In the genomic region with DNA sequence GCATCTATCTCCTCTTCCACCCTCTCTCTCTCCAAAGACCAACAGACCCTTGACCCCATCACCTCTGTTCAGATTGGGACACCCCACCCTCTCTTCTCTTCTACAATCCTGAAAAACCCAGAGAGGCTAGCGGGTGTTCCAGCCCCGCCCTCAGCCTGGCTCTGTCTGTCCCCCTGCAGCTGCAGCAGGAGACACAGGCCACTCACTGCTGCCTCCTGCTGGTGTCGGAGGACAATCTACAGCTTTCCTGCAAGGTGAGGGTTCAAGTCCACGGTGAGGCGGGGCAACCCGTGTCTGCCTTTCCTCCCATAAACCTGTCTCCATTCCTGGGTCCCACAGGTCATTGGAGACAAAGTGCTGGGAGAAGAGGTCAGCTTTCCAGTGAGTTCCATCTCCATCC, we compare ENCODE assay signal across 10 mouse cellular contexts.
DNase-seq lines count a peak whose midpoint lies in the region; TF ChIP-seq lines count a peak whose summit lies in the region.
"Had no signal": no experiment of that assay in that cellular context is flagged by ENCODE, and none has a peak within 500 bp of the region (broad histone marks: within the 10 kb centered on the region; RNA-seq: fewer than 3 reads in every experiment).

No protein-coding gene starts in this region.

- no peak for TF ChIP-seq POLR2A in brain, embryonic 14.5 days (IDR thresholded peaks at IDR 0.05; ENCODE audit: borderline replicate concordance, extremely low read depth, insufficient read depth, insufficient read length, poor library complexity, severe bottlenecking)

- peak; percentile 71 for TF ChIP-seq CTCF in layer of hippocampus, adult 2 months (conservative IDR thresholded peaks at IDR 0.05)
- TF ChIP-seq CTCF in brain, embryonic 14.5 days (IDR thresholded peaks at IDR 0.05; ENCODE audit: borderline replicate concordance, extremely low read depth, insufficient read depth, insufficient read length) = peak; percentile 21; the same call in 1 of the 2 replicates

- no peak overlapping the region for H3K4me3 ChIP-seq in layer of hippocampus, adult 2 months
- H3K4me3 ChIP-seq: embryonic facial prominence, embryonic 10.5 days; liver, embryonic 13.5 days had no signal

- no peak overlapping the region for H3K27ac ChIP-seq in layer of hippocampus, adult 2 months
- H3K27ac ChIP-seq: embryonic facial prominence, embryonic 10.5 days; liver, embryonic 13.5 days had no signal

- peak; percentile 46 for DNase-seq in adrenal gland, postnatal 10 days
- DNase-seq in adrenal gland, adult 8-10 months = no peak
- DNase-seq in layer of hippocampus, adult 2 months (ENCODE audit: low spot score in 2 of 2) = no peak
- DNase-seq in layer of hippocampus, adult 9-11 months = no peak
- DNase-seq in B cell, adult 2 months = peak; percentile 47 to 54
- DNase-seq in brain, embryonic 14.5 days (ENCODE audit: low read depth) = no peak
- no peak for DNase-seq in Muller cell, postnatal 12 days (ENCODE audit: inconsistent ontology term)
- no peak for DNase-seq in frontal cortex, postnatal 14 days (ENCODE audit: low spot score in 2 of 2)
- DNase-seq: liver, embryonic 13.5 days had no signal

Comparison
In these comparisons a context has a peak if more than half of its experiments do, and no peak if none do; other contexts are left out.
1. DNase-seq: peak in adrenal gland, postnatal 10 days (single experiment) and B cell, adult 2 months (2 of 2); none in adrenal gland, adult 8-10 months (single experiment), layer of hippocampus, adult 2 months (0 of 2), layer of hippocampus, adult 9-11 months (single experiment), brain, embryonic 14.5 days (single experiment), Muller cell, postnatal 12 days (single experiment) and frontal cortex, postnatal 14 days (0 of 2).